Mouse (Mus musculus): ENCODE measurements around the gene Kbtbd4.

Gene Kbtbd4

DNA sequence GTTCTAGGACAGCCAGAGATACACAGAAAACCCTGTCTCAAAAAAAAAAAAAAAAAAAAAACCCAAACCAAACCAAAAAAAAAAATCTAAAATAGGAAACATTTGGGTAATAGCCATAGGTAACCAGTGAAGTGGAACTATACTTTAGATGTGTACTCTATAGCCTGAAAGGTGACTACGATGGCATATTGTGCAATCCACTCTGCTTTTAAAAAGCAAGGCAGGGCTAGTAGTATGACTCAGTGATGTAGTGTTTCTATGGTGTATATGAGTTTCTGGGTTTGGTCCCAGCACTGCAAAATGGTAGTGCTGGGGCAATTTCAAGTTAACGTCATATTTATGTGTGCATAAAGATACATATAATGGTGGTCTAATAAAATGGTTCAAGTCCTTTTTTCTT lies 2.2 kb downstream of the Kbtbd4 start:
- no peak for DNase-seq

DNA sequence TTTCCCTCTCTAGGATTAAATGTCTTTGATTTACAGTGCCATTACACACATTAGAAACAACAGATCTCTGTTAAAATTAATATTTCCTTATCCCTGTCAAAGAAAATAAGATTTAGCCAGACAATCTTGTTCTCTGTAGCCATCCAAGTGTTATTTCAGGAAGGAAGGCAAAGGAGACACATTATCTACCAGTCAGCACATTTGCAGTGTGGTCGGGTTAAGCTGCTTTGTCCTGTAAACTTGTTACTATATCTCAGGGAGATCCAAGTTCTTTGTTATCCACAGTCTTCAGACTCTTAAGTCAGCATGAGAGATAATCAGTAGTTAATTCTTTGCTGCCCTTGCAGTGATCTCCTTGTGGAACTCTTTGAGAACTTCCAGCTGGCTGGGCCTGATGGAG lies 6.3 kb downstream of the Kbtbd4 start:
- DNase-seq, result no peak

DNA sequence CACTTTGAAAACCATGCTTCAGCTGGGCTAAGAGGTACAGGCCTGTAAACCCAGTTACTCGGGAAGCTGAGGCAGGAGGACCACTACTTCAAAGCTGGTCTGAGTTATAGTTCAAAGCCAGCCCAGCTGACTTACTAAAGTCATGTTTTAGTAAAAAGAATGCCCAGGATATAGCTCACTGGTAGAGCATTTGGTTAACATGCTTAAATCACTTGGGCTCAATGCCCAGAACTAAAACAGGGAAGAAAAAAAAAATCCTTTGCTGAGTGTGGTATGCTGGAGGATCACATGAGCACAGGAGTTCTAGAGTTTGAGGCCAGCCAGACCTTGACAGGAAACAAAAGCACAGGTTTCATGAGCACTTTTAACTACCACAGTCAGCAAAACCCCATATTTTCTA lies 7.1 kb downstream of the Kbtbd4 start:
- DNase-seq, result no peak

DNA sequence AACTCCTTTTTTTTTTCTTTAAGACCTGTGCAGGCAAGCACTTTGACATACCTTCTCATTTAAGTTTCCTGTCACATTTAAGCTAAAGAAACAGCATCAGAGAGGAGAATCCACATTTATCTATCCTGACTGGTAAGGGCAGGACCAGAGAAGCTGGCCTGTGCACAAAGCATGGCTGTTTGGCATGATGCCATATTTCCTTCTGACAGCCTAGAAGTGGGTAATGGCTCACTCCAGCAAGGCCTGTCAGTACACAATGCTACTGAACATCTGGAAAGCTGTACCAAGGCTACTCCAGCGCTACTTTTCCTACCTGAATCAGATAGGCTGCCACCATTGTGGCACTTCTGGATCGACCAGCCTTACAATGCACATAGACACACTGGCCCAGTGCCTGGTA lies 9.1 kb downstream of the Kbtbd4 start:
- DNase-seq, result peak; percentile 43 to 56

DNA sequence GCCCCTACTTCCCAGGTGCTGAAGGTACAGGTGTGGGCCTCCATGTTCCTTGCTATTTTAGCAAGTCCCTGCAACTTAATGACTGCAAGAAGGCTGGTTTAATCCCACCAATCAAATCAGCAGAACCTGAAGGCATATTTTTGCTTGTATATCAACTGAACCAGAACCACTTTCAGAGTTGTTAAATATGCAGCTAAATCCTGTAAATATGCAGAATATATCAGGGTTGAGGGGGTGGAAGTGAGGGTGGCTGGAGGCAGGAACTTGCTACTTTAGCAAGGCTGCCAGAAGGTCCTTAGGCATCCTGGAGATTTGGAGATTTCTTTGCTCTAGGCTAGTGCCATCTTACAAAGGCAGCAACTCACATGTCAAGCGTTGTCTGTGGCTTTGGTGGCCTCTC lies 11.0 kb downstream of the Kbtbd4 start:
- DNase-seq, result no peak

DNA sequence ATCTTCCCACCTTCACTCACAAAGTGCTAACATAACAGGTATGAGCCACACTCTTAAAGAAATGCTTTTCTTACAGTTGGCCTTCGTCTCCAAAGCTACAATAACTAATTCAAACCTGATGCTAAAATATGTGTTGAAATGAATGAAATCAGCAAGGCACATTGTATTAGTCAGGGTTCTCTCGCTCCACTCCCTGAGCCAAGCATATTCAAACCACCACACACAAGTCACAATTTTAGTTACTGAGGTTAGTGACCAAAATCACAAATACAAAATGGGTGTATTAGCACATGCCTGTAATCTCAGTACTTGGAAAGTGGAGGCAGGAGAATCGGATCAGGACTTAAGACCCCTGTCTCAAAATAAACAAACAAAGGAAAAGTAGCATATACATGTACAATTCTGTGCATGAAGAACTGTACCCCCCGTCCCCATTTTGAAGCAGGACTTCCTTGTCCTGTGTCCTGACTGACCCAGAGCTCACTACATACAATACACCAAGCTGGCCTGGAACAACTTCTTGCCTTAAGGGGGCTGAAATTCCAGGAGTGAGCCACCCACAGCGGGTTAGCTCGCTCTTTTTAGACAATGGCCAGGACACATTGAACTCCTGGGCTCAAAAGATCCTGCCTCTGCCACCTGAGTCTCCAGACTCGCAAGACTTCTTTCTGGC lies 12.2 kb downstream of the Kbtbd4 start:
- no peak for DNase-seq

DNA sequence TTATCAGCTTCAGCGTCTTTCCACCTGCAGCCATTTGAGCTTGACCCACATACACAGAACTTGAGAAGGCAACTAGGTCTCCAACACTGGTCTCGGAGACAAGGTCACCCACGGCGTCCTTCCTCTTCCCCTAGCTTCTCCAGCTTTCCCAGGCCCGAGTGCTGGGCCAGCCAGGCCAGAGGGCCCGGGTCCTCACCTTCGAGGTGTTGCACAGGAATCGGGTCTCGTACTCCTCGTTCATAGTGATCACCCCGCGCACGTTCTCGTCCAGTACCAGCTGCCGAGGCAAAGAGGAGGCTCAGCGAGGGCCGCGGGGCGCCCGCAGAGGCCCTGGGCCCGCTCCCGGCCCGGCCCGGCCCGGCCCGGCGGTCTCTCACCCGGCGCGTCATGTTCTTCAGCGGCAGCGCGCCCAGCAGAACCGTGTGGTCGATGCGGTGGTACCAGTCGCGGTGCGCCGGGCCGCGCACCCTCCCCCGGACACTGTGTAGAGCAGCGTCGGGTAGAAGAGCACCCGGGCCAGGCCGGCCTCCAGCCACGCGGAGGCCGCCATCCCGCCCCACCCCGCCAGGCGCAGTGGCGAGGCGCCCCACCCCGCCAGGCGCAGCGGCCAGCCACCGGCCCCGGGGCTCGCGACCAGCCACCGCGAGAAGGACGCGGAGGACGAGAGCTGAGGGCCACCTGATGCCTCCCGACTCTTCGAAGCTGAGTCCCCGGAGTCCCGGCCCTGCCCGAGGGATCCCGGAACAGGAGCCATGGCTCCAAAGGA lies 12.9 kb downstream of the Kbtbd4 start:
- DNase-seq, result peak; percentile 83 to 86

DNA sequence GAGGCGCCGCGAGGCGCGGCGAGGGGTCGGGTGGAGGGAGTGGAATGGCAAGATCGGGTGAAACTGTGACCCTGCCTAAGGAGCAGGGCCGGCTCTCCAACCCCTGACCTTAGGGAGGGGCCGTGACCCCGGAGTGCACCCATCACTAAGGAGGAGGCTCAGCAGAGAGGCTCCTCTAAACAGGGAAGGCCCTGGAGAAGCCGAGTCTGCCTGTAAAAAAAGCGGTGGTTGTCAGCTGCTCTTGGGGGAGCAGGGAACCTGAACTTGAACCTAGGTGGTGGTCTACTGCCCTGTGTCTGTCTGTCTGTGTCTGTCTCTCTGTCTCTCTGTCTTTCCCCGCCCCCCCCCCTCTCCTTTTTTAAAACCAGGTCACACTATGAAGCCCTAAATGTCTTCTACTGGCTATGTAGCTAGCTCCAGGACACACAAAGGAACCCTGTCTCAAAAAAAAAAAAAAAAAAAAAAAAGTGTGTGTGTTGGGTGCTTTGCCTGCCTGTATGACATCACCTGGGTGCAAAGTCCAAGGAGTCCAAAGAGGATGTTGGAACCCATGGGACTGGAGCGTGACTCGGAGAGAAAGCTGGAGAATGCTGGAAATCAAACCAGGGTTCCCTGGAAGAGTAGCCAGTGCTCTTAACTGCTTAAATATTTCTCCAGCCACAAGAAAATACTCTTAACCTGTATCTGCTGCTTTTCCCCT lies 13.6 kb downstream of the Kbtbd4 start:
- DNase-seq, result peak in 1 of 2 experiments; percentile 29

DNA sequence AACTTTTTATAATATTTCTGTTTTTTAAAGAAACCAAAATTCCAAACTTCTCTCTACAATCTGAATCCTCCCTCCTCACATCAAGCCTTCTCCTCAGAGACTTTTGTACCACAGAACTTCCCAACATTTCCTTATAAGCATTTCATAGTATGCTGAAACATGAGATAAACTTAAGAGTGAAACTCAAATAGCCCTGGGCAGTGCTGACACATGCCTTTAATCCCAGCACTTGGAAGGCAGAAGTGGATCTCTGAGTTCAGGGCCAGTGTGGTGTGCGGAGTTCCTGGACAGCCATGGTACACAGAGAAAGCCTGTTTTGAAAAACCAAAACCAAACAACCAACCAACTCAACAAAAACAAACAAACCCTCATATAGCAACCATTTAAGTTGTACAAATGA lies 16.6 kb downstream of the Kbtbd4 start:
- no peak for DNase-seq

DNA sequence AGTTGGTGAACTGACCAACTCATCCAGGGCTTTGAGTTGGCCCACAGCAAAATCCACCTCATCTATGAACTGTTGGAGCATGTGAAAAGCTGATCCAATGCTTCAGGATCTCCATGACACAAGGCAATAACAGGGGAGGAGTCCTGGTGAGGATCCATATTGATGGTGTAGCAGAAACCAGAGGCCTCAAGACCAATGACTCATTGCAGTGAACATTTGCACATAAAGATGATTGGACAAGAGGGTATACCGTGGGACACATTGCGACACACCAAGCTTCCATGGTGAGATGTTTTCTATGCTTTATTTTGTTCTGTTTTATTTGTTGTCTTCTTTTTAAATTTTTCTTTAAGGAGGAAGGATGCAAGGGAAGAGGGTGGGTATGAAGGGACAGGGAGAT lies 18.1 kb downstream of the Kbtbd4 start:
- DNase-seq, result no peak

DNA sequence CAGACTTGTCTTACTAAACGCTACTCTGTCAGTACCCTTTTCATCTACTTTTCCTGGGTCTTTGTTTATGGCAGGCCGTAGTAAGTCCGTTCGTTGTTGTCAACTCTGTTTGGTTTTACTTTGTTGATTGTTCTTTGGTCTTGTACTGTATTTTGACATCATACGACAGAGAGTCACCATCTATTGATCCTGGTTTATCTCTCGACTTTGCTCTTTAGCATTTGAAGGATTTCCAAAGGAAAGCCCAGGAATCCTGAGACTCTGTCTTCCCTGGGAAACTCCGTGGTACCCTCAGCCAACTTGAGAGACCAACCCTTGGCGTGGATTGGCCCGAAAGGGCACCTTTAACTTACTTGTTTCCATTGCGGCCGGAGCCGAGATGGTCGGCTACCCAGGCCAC lies 24.0 kb downstream of the Kbtbd4 start:
- no peak for DNase-seq

DNA sequence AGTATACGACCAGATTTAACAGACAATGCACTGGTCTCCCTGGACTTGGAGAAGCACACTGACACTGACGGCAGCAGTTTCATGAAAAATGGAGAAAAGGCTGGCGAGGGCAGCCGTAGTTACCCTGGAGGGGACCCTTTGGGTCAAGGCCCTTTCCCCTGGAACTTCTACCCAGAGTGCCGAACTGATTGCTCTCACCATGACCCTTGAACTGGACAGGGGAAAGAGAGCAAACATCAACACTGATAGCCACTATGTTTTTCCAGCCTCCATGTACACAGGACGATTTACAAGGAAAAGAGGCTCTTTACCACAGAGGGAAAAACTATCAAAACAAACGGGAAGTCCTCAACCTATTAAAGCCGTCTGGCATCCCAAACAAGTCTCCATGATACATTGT lies 27.3 kb downstream of the Kbtbd4 start:
- no peak for DNase-seq

DNA sequence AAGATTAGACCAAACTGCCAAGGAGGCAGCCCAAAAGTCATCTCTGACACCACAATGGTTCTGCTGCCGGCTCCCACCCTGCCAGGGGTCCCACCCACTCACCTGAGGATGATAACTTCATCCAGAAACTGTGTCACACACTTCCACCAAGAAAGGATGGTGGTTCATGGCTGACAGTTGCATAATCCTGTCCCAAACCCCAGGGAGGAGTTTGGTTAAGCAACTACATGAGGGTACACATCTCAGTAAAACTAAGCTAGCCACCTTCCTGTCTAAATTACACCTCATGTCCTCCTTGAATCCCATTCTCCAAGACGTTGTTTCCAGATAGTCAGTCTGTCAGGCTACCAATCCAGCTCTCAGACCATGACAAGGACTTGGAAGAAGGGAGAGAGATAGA lies 27.7 kb downstream of the Kbtbd4 start:
- DNase-seq, result no peak

DNA sequence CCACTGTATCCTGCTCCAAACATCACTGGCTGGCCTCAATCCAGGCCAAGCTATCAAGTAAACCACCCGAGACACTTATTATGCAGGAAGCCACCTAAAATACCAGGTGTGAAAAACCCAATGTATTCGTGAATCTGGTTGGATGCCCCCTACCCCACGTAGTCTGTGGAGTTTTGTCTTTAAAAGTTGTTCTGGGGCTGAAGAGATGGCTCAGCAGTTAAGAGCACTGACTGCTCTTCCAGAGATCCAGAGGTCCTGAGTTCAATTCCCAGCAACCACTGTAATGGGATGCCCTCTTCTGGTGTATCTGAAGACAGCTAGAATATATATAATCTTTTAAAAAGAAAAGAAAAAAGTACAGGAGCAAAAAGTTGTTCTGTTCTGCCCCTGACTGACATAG lies 33.8 kb downstream of the Kbtbd4 start:
- DNase-seq, result no peak

DNA sequence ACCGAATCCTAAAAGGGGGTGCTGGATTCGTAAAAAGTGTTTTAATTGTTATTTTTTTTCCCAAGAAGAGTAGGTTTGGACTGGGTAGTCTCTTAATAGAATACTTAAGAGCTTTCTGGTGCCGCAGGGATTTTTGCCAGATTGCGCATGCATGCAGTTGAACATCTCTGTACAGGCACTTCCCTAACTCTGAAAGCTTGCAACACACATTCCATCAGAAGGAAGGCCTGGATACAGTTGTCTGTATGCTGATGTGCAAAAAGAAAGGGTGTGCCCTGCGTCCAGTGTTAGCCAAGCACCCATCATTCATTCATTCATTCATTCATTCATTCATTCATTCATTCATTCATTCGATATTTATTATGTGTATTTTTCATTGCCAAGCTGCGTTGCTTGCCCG lies 35.2 kb downstream of the Kbtbd4 start:
- DNase-seq, result peak in 1 of 2 experiments; percentile 40

DNA sequence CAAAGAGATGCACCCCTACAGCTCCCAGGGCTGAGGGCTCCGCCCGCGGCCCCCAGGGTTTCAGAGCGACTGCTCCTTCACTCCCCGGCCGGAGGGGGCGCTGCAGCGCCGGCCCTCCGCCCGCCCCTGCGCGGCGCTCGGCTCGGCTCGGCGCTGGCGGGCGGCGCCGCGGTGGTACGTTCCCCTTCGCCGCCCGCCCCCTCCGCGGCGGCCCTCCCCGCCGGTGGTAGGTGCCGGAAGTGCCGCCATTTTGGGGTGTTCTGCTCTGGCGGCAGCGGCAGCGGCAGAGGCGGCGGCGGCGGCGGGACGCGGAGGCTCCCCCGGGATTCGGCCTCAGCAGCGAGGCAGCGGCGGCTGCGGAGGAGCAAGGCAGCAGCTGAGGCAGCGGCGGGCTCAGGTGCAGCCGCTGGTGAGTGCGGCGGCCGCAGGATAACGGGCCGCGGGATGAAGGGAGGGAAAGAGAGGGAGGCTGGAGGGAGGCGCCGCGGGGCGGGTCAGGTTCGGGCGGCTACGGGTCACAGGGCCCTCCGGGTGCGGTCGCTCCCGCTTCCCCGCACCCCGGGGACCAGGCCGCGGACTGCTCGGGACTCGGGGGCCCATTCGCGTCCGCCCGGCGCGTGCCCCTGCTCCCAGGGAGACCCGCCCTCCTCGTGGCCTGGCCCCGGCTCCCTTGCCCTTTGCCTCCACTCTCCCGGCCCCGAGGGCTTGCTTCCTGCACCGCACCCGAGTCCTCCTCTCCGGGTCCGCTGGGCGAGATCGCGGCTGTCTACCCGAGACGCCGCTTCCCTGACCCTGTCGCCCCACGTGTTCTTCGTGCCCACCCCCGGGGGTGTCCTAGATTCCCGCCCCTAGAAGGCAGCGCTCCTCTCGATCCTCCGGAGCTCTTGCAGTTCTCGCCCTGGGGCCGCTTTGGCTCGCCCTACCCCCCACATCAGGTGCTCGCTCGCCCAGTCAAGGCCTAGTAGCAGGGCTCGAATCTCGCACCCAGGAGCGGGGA lies 36.0 kb downstream of the Kbtbd4 start, which contains the start of gene Celf1:
Gene Celf1, plus strand, starts transcription at position 150 of the 997 bp plus-strand sequence.
- DNase-seq, result peak; percentile 88 to 93

DNA sequence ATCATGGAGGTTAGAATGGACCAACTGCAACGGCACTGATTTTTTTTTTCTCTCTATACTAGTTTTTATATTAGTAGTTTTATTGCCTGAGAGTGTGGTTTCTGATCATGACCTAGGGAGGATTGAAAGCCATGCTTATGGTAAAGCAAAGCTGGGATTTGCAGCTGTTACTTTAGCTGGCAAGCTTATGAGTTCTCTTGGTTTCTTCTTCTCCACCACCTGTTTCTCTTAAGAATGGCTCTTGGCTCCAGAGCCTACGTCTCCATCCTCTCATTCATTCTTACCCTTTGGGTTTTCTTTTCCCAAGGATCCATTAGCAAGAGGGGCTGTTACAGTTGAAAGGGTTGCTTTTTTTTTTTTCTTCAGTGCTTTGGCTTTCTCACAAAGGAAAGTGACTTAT lies 37.2 kb downstream of the Kbtbd4 start:
- DNase-seq, result no peak

DNA sequence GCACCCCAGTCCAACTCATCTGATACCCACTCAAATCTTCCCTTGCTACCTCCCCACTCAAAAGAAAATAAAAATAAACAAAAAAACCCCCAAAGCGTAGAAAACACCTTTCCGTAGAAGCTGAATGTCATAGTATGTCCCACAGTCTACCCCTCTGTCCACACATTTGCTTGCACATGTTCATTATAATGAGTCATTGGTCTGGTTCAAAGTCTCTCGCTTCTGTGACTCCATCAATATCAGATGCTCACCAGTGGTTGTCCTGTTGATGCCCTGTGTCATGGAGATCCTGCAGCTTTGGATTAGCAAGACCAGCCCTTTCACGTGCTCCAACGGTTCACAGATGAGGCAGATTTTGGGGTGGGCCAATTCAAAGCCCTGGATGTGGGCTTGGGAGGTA lies 45.6 kb downstream of the Kbtbd4 start:
- DNase-seq, result no peak

DNA sequence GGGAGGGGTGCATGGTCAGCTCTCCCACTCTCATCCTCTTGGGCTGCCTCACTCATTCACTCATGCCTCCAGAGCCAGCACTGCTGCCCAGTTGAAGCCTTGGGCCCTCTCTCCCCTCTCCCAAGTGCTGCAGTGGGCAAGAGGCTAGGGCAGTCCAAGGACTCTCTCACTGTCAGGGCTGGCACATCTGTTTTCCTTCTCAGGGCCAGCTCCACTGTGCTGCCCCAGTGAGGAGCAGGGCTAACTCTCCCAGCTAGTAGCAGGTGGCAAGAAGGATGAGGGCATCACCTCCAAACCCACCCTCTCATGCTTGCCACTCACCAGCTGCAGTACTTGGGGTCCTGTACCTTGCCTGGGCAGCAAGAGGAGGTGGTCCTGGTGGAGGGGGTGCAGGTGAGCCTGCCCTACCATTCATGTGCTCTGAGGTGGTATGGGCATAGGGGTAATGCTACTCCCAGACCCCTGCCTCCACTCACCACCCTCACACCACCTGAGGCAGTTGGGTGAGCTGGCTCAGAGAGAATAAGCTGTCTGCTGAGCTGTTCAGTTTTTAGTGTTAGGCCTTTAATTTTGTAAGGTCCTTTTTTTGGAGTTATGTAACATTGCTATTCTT lies 46.1 kb downstream of the Kbtbd4 start:
- no peak for DNase-seq

DNA sequence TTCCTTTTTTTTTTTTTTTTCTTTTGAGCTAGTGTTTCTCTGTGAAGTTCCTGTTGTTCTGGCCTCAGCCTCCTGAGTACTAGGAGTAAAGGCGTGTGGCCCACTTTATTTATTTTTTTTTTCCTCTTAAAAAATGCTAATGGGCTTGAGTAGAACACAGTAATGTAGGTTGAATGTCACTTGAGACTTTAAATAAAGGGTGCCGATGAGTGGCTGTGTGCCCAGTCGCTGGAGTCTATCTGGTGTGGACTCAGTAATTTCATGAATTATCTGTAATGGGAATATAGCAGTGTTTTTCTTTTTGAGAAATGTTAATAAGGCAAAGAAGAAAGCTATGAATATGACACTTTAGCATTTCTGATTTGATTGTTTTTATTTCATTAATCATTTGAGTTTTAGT lies 48.9 kb downstream of the Kbtbd4 start:
- no peak for DNase-seq

DNA sequence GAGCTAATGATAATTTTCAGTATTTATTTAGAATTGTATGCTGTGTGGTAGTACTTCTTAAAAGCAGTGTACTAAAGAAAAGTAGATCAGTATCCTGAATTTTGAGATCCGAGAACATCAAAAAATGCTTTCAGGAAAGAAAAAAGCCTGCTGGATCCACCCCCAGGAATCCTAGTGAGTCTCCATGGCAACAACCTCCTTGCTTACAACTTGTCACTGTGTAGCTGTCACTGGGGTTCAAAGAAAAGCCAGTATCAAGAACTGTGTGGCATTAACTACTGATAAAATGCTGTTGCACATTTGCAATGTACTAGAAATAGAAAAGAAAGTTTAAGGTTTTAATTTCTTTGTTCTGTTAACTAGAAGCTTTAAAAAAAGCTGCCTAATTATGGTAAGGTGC lies 51.5 kb downstream of the Kbtbd4 start:
- no peak for DNase-seq

DNA sequence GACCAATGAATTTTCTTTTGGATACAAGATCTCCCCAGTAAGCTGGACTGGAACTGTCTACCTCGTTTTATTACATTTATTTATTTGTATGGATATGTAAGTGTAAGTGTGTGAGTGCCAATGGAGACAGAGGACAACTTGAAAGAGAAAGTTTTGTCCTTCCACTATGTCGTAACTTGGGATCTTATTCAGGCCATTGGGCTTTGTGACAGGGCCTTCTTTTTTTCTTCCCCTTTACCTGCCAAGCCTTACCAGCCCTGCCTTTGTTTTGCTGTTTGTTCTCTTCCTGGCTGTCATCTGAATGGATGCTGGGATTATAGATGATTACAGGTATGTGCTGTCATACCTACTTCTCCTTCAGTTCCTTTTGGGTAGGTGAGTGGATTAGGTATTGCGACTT lies 54.3 kb downstream of the Kbtbd4 start:
- DNase-seq, result no peak

All from cerebellum, postnatal 25 days (tissue).